Mouse (Mus musculus) hindbrain, embryonic 15.5 days (tissue): ENCODE results near the gene Tspo. TPM values are rescaled to one million over a fixed set of nuclear protein-coding genes. Genes with fewer than 3 reads are reported as not detected.

Source experiments
- ATAC-seq: fragments of 200-750 bp; cut with Nextera tagmentation; 2 replicates; pipeline ENCODE4 v1.8.0; 2017; ENCODE audit warnings: low read depth, moderate number of reproducible peaks, moderate TSS enrichment; ENCODE audit not compliant: low FRiP score
- H3K27ac ChIP-seq: fragments of 300-500 bp; sonication (generic); replicated peaks from 2 replicates; pipeline ENCODE4 v1.5.1; 2015; ENCODE audit warnings: mild to moderate bottlenecking, inconsistent platforms
- H3K27me3 ChIP-seq: fragments of 300-500 bp; sonication (generic); 2 replicates; pipeline ENCODE4 v1.6.1; 2015; ENCODE audit warnings: control low read depth, inconsistent platforms
- H3K36me3 ChIP-seq: fragments of 300-500 bp; sonication (generic); 2 replicates; pipeline ENCODE4 v1.6.1; 2015; ENCODE audit warnings: control low read depth, inconsistent platforms
- H3K4me1 ChIP-seq: fragments of 300-500 bp; sonication (generic); replicated peaks from 2 replicates; pipeline ENCODE4 v1.6.1; 2015; ENCODE audit warnings: control low read depth, inconsistent platforms
- H3K4me2 ChIP-seq: fragments of 300-500 bp; sonication (generic); 2 replicates; pipeline ENCODE4 v1.6.1; 2015; ENCODE audit warnings: moderate library complexity, mild to moderate bottlenecking, inconsistent platforms
- H3K4me3 ChIP-seq: fragments of 300-500 bp; sonication (generic); 2 replicates; pipeline ENCODE4 v1.5.1; 2015; ENCODE audit warnings: mild to moderate bottlenecking, inconsistent platforms
- H3K9ac ChIP-seq: fragments of 300-500 bp; sonication (generic); 2 replicates; pipeline ENCODE4 v1.6.1; 2015; ENCODE audit warnings: inconsistent platforms
- H3K9me3 ChIP-seq: fragments of 300-500 bp; sonication (generic); 2 replicates; pipeline ENCODE4 v1.6.1; 2016; ENCODE audit warnings: control low read depth, inconsistent platforms
- WGBS: fragments of 180-500 bp; shearing (Covaris S2); methylation state at CpG from one replicate; pipeline ENCODE4 v1.1.7; 2015; 5-methylcytosine and 5-hydroxymethylcytosine counted together
- polyA plus RNA-seq: library from polyadenylated mRNA; unstranded; fragments of >200 nt; fragmentation: Nextera tagmentation; extraction: Ambion mirVana; gene quantifications from 2 replicates; pipeline ENCODE4 v1.2.1, GENCODE M21; 2015

The Tspo gene
- polyA plus RNA-seq, 1 experiment from 2014 or later: 11.7 TPM

- peaks cover 9% of the 10 kb centered on the region for H3K36me3 ChIP-seq
- H3K9me3 ChIP-seq: no peaks in the 10 kb centered on the region
- H3K27me3 ChIP-seq: no peaks in the 10 kb centered on the region
- H3K4me1 ChIP-seq: peaks cover 28% of the 10 kb centered on the region
- no peak overlapping the region for H3K27ac ChIP-seq
- H3K4me2 ChIP-seq: peak overlapping the region; percentile 66
- ATAC-seq: no peak
- 0 out of 2 replicates have a peak overlapping the region, but pooled peaks have one; percentile 65 for H3K4me3 ChIP-seq
- no peak overlapping the region for H3K9ac ChIP-seq
- 84% methylated on average over 8 of the region's 8 CpGs for WGBS
Measured at GRCm38 (mm10) chr15:83592260-83593188, 29.1 kb downstream of the Tspo start.

GRCm38 (mm10) chr15:83593189-83593585 is 29.8 kb downstream of the Tspo start:
- no peak for ATAC-seq
- H3K36me3 ChIP-seq: peaks cover 6% of the 10 kb centered on the region; the same call in 1 of the 2 replicates
- H3K27me3 ChIP-seq: no peaks in the 10 kb centered on the region
- H3K9ac ChIP-seq: 0 out of 2 replicates have a peak overlapping the region, but pooled peaks have one; percentile 69
- H3K4me3 ChIP-seq: peak overlapping the region; percentile 65
- no peaks in the 10 kb centered on the region for H3K9me3 ChIP-seq
- no peak overlapping the region for H3K27ac ChIP-seq
- peak overlapping the region; percentile 66 for H3K4me2 ChIP-seq
- H3K4me1 ChIP-seq: peaks cover 28% of the 10 kb centered on the region

DNA sequence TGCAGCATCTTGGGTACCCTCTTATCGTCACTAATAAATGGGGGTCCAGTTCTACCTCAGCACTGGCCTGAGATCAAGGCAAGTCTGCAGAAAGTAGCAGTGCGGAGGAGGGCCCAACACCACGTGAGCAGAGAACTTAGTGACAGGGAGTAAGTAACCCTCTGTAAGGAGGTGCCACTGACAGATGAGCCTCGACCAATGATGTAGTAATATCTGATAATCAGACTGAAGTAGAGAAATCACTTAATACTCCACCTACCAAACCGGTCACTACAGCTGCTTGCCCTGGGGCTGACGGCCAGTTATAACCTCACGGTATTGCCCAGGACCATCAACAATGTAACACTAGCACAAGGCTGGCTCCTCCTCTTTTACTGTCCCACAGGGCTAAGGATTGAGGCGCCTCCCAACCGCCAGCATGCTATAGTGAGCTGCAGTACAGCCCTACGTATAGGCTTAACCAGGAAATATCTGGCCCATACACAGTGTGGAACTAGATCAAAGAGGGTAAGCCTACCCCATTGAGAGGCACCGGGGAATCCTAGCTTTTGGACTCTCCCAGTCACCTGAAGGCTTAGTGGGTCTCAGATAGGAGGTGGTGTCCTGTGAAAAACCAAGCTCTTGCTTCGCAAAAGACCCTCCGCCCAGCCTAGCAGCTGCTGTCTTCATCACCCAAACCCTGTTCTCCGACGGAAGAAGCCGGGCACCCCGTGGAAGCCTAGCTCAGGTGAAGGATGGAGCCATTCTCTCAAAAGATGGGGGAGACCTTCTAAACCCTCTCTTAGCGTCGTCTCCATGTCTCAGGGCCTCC is 30.5 kb downstream of the Tspo start:
- peak; percentile 69 for ATAC-seq
- 0 out of 2 replicates have a peak overlapping the region, but pooled peaks have one; percentile 78 for H3K27ac ChIP-seq
- no peaks in the 10 kb centered on the region for H3K9me3 ChIP-seq
- H3K27me3 ChIP-seq: no peaks in the 10 kb centered on the region
- peak overlapping the region; percentile 66 for H3K4me2 ChIP-seq
- H3K36me3 ChIP-seq: no peaks in the 10 kb centered on the region
- 11% methylated on average over 19 of the region's 19 CpGs for WGBS
- peak overlapping the region; percentile 65 for H3K4me3 ChIP-seq
- H3K9ac ChIP-seq: peak overlapping the region; percentile 69
- peaks cover 28% of the 10 kb centered on the region for H3K4me1 ChIP-seq

DNA sequence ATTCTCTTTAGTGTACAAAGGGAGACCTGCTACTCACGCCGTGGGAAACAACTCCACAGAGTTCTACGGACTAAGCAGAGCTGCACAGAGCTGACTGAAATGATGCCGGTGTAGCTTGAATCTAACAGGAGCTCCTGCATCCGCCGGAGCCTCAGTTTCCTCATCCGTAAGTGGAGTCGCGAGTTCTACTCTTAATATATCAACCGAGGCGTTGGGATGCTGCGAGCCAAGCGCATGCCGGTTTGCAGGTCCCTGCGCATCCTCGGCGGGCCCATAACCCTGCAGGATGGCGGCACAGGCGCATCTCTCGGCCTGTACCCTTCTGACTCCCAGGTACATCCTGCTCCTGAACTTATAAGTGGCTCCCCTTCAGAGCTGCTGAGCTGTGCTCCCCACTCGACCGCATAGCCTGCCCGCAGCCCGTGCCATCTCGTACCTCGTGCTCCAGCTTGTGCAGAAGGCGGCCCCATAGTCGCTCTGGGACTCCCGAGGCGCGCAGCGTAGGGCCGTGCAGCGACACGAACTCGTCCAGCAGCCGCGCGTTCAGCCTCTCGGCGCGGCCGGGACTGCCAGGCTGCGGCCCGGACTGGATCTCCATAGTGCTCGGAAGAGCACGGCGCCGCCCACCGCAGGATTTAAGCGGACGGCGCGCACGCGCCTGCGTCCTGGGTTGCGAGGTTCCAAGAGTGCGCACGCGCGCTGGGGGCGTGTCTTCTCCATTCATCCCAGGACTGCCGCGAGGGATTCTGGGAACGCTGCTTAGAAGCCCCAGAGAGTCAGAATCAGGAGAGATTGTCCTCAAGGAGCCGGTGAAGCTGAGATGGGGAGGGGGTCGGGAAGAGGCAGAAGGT is 31.3 kb downstream of the Tspo start, which contains the start of gene Ttll12:
Gene Ttll12 (minus strand): TSS at position 645 of the 851 bp plus-strand sequence.
- no peaks in the 10 kb centered on the region for H3K27me3 ChIP-seq
- peak within 1 kb of the TSS; percentile 66 for H3K4me2 ChIP-seq
- H3K4me1 ChIP-seq: peaks cover 28% of the 10 kb centered on the region
- H3K9ac ChIP-seq: peak within 1 kb of the TSS; percentile 69
- ATAC-seq: peak; percentile 95
- H3K4me3 ChIP-seq: peak within 1 kb of the TSS; percentile 65
- H3K36me3 ChIP-seq: no peaks in the 10 kb centered on the region
- H3K9me3 ChIP-seq: no peaks in the 10 kb centered on the region
- peak within 1 kb of the TSS; percentile 78 for H3K27ac ChIP-seq
- WGBS: under 1% methylated on average over 68 of the region's 68 CpGs

DNA sequence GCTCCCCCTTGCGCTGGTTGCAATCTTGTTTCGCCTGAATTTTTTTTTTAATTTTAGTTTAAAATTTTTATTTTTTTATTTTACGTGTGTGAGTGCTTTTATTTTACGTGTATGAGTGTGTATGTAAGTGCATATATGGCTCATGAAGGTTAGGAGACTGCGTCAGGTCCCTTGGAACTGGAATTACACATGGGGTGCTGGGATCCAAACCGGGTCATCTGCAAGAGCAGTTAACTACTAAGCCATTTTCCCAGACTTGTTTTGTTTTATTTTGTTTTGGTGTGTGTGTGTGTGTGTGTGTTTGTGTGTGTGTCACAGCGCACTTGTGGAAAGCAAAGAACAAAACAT is 31.9 kb downstream of the Tspo start:
- peak; percentile 35 for ATAC-seq
- H3K27ac ChIP-seq: peak overlapping the region; percentile 63
- peak overlapping the region; percentile 65 for H3K4me3 ChIP-seq
- peak overlapping the region; percentile 66 for H3K4me2 ChIP-seq
- no peaks in the 10 kb centered on the region for H3K36me3 ChIP-seq
- H3K9ac ChIP-seq: peak overlapping the region; percentile 69
- peaks cover 28% of the 10 kb centered on the region for H3K4me1 ChIP-seq
- no peaks in the 10 kb centered on the region for H3K27me3 ChIP-seq
- WGBS: 39% methylated on average over 7 of the region's 7 CpGs
- no peaks in the 10 kb centered on the region for H3K9me3 ChIP-seq

DNA sequence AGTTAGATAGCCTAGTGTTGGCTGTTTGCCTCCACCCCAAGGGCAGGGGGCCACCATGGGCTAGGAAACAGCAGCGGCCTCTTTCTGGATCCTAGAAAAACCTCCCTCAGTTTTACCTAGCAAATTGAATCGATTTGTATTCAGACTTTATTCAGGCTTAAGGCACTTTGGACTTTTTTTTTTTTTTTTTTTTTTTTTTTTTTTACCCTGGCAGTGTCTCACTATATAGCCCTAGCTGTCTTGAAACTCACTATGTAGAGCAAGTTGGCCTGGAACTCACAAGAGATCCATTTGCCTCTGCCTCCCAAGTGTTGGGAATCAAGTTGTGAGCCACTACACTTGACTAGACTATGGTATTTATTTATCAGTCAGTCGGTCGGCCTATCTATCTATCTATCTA is 33.4 kb downstream of the Tspo start:
- WGBS: 94% methylated on average over 4 of the region's 4 CpGs
- ATAC-seq: no peak
- no peak overlapping the region for H3K9ac ChIP-seq

GRCm38 (mm10) chr15:83601185-83601584 is 37.8 kb downstream of the Tspo start:
- Histone ChIP-seq H3K9ac (no peak overlapping the region), H3K4me3 (no peak overlapping the region), H3K36me3 (no peaks in the 10 kb centered on the region), H3K9me3 (no peaks in the 10 kb centered on the region), H3K4me2 (no peak overlapping the region), H3K27me3 (no peaks in the 10 kb centered on the region), H3K4me1 (no peaks in the 10 kb centered on the region), H3K27ac (no peak overlapping the region)
- no peak for ATAC-seq
- 77% methylated on average over 4 of the region's 4 CpGs for WGBS

More for the DNA sequence above, 33.4 kb downstream of the Tspo start:
- H3K4me2 ChIP-seq: no peak overlapping the region
- H3K4me1 ChIP-seq: peaks cover 28% of the 10 kb centered on the region
- no peak overlapping the region for H3K27ac ChIP-seq
- H3K9me3 ChIP-seq: no peaks in the 10 kb centered on the region
- H3K4me3 ChIP-seq: no peak overlapping the region
- no peaks in the 10 kb centered on the region for H3K27me3 ChIP-seq
- H3K36me3 ChIP-seq: no peaks in the 10 kb centered on the region

- Histone ChIP-seq H3K9ac (no peak overlapping the region), H3K4me3 (no peak overlapping the region), H3K36me3 (no peaks in the 10 kb centered on the region), H3K9me3 (no peaks in the 10 kb centered on the region), H3K4me1 (no peaks in the 10 kb centered on the region), H3K27ac (no peak overlapping the region; the same call in 1 of the 2 replicates), H3K27me3 (no peaks in the 10 kb centered on the region), H3K4me2 (no peak overlapping the region)
- 86% methylated on average over 13 of the region's 13 CpGs for WGBS
- ATAC-seq: no peak
Measured at GRCm38 (mm10) chr15:83602372-83603045, 39.1 kb downstream of the Tspo start.

GRCm38 (mm10) chr15:83603046-83603396 is 39.6 kb downstream of the Tspo start:
- Histone ChIP-seq H3K27ac (no peak overlapping the region; the same call in 1 of the 2 replicates), H3K36me3 (no peaks in the 10 kb centered on the region), H3K9ac (no peak overlapping the region), H3K4me3 (no peak overlapping the region), H3K27me3 (no peaks in the 10 kb centered on the region), H3K9me3 (no peaks in the 10 kb centered on the region), H3K4me1 (no peaks in the 10 kb centered on the region), H3K4me2 (no peak overlapping the region)
- WGBS: 100% methylated on average over 1 of the region's 1 CpGs
- ATAC-seq: no peak

DNA sequence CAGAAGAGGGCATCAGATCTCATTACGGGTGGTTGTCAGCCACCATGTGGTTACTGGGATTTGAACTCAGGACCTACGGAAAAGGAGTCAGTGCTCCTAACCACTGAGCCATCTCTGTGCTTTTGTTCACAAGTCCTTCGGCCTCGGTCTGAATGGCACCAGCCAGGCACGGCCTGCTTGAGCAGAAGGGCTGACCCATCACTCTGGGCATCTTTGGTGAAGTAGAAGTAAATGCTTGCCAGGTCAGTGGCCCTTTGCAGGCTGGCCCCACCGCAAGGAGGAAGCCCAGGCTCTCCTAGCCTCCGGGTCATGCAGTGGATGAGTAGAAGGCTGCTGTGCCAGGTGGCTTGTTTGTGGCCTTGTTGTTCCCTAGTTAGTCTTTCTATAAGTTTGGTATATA is 40.0 kb downstream of the Tspo start:
- H3K9ac ChIP-seq: no peak overlapping the region
- no peak for ATAC-seq
- H3K4me2 ChIP-seq: no peak overlapping the region
- H3K4me3 ChIP-seq: no peak overlapping the region
- H3K27me3 ChIP-seq: no peaks in the 10 kb centered on the region
- no peaks in the 10 kb centered on the region for H3K36me3 ChIP-seq
- H3K9me3 ChIP-seq: no peaks in the 10 kb centered on the region
- 95% methylated on average over 7 of the region's 7 CpGs for WGBS
- no peaks in the 10 kb centered on the region for H3K4me1 ChIP-seq
- H3K27ac ChIP-seq: no peak overlapping the region

DNA sequence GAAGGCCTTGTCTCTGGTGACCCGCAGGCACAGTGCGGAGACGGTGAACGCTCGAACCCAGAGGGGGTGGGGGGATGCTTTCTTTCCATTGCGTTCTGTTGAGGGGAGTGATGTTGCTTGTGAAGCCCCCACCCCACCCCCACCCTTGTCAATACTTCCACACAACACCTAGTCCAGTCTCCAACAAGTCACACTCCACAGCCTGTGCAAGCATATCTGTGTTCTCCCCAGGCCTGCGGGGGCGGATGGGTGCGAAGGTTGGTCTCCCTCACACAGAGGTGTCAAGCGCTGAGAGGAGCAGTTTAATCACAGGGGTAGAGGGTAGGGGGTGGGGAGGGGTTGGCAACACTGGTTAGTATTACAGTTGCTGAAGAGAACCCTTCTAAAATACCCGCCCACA is 42.8 kb downstream of the Tspo start:
- Histone ChIP-seq H3K4me1 (no peaks in the 10 kb centered on the region), H3K27me3 (no peaks in the 10 kb centered on the region), H3K36me3 (no peaks in the 10 kb centered on the region), H3K9ac (no peak overlapping the region), H3K9me3 (no peaks in the 10 kb centered on the region), H3K27ac (no peak overlapping the region), H3K4me3 (no peak overlapping the region), H3K4me2 (no peak overlapping the region)
- no peak for ATAC-seq
- 92% methylated on average over 11 of the region's 11 CpGs for WGBS
